Comparison of ENCODE assay signal across 9 mouse cellular contexts in genomic region chr13:116310463-116310765, GRCm38 (mm10). TPM values are rescaled to one million over a fixed set of nuclear protein-coding genes. Genes with fewer than 3 reads are reported as not detected.
DNase-seq lines count a peak whose midpoint lies in the region; ATAC-seq lines count a peak whose summit lies in the region.
"Had no signal": no experiment of that assay in that cellular context is flagged by ENCODE, and none has a peak within 500 bp of the region (broad histone marks: within the 10 kb centered on the region; RNA-seq: fewer than 3 reads in every experiment).

No protein-coding gene starts in this region.

- H3K27ac ChIP-seq in lung, embryonic 15.5 days: no peak overlapping the region
- H3K27ac ChIP-seq in forebrain, embryonic 14.5 days (ENCODE audit: low read depth, low read length): 0 out of 2 replicates have a peak overlapping the region, but pooled peaks have one; percentile 75
- no peak overlapping the region for H3K27ac ChIP-seq in limb, embryonic 12.5 days
- H3K27ac ChIP-seq in stomach, embryonic 15.5 days: peak overlapping the region; percentile 17

- H3K4me2 ChIP-seq in lung, embryonic 15.5 days: peak overlapping the region; percentile 98
- H3K4me2 ChIP-seq in forebrain, embryonic 14.5 days (ENCODE audit: low read length): peak overlapping the region; percentile 96
- peak overlapping the region; percentile 93 for H3K4me2 ChIP-seq in limb, embryonic 12.5 days
- H3K4me2 ChIP-seq in stomach, embryonic 15.5 days: peak overlapping the region; percentile 86

- H3K9me3 ChIP-seq in lung, embryonic 15.5 days: no peaks in the 10 kb centered on the region
- no peaks in the 10 kb centered on the region for H3K9me3 ChIP-seq in forebrain, embryonic 14.5 days (replicated peaks; ENCODE audit: control insufficient read depth, low read length)
- H3K9me3 ChIP-seq in limb, embryonic 12.5 days: no peaks in the 10 kb centered on the region
- H3K9me3 ChIP-seq in stomach, embryonic 15.5 days: no peaks in the 10 kb centered on the region

- H3K4me1 ChIP-seq in lung, embryonic 15.5 days: peaks cover 11% of the 10 kb centered on the region; the same call in 1 of the 2 replicates
- no peaks in the 10 kb centered on the region for H3K4me1 ChIP-seq in forebrain, embryonic 14.5 days (ENCODE audit: control insufficient read depth, insufficient read depth, low read length)
- peaks cover 20% of the 10 kb centered on the region; the same call in 1 of the 2 replicates for H3K4me1 ChIP-seq in limb, embryonic 12.5 days (replicated peaks)
- no peaks in the 10 kb centered on the region; the same call in 1 of the 2 replicates for H3K4me1 ChIP-seq in stomach, embryonic 15.5 days

- DNase-seq in lung, adult 18-20 months: no peak
- DNase-seq in forebrain, embryonic 14.5 days (ENCODE audit: low spot score): no peak
- DNase-seq in frontal cortex, postnatal 14 days (ENCODE audit: low spot score in 2 of 2): no peak
- DNase-seq in spleen, adult 12 weeks (ENCODE audit: low spot score): no peak
- no peak for DNase-seq in kidney, adult 11 months
- DNase-seq: spleen, adult 18-20 months had no signal

- peaks cover 90% of the 10 kb centered on the region for H3K27me3 ChIP-seq in lung, embryonic 15.5 days
- H3K27me3 ChIP-seq in forebrain, embryonic 14.5 days (replicated peaks; ENCODE audit: control insufficient read depth, insufficient read depth, low read length): peaks cover 78% of the 10 kb centered on the region
- peaks cover 82% of the 10 kb centered on the region for H3K27me3 ChIP-seq in limb, embryonic 12.5 days
- H3K27me3 ChIP-seq in stomach, embryonic 15.5 days (replicated peaks): peaks cover 29% of the 10 kb centered on the region

- peak overlapping the region; percentile 56 for H3K4me3 ChIP-seq in lung, embryonic 15.5 days
- H3K4me3 ChIP-seq in forebrain, embryonic 14.5 days (ENCODE audit: low read depth, low read length): peak overlapping the region; percentile 56
- H3K4me3 ChIP-seq in limb, embryonic 12.5 days (replicated peaks): peak overlapping the region; percentile 59
- H3K4me3 ChIP-seq in stomach, embryonic 15.5 days (replicated peaks): peak overlapping the region; percentile 60

- WGBS in lung, embryonic 15.5 days: 1% methylated on average over 9 of the region's 9 CpGs
- 0% methylated on average over 9 of the region's 9 CpGs for WGBS in forebrain, embryonic 14.5 days
- WGBS in limb, embryonic 12.5 days: 0% methylated on average over 9 of the region's 9 CpGs
- WGBS in stomach, embryonic 15.5 days: 2% methylated on average over 9 of the region's 9 CpGs

- ATAC-seq in lung, embryonic 15.5 days (ENCODE audit: borderline replicate concordance, extremely low read depth, low FRiP score, low TSS enrichment): no peak
- ATAC-seq in forebrain, embryonic 14.5 days: no peak
- ATAC-seq in limb, embryonic 12.5 days (ENCODE audit: insufficient number of reproducible peaks, insufficient read depth, low FRiP score, low TSS enrichment, low read depth): no peak
- ATAC-seq in stomach, embryonic 15.5 days (ENCODE audit: insufficient read depth, low FRiP score, low read depth): no peak

- H3K9ac ChIP-seq in lung, embryonic 15.5 days: no peak overlapping the region
- peak overlapping the region; percentile 71 for H3K9ac ChIP-seq in forebrain, embryonic 14.5 days (ENCODE audit: low read length)
- peak overlapping the region; percentile 70; the same call in 1 of the 2 replicates for H3K9ac ChIP-seq in limb, embryonic 12.5 days (replicated peaks)
- H3K9ac ChIP-seq in stomach, embryonic 15.5 days: peak overlapping the region; percentile 49; the same call in 1 of the 2 replicates

- no peaks in the 10 kb centered on the region for H3K36me3 ChIP-seq in lung, embryonic 15.5 days
- H3K36me3 ChIP-seq in forebrain, embryonic 14.5 days (ENCODE audit: control insufficient read depth, insufficient read depth, low read length): no peaks in the 10 kb centered on the region
- no peaks in the 10 kb centered on the region for H3K36me3 ChIP-seq in limb, embryonic 12.5 days
- no peaks in the 10 kb centered on the region for H3K36me3 ChIP-seq in stomach, embryonic 15.5 days

RNA-seq across cellular contexts. Expression of gene Isl1, which starts 0.9 kb away (rescaled TPM):
- 1.0 and 3.6 TPM in 2 replicates for polyA plus RNA-seq in lung, embryonic 15.5 days (2015; fragmentation: Nextera tagmentation; extraction: Ambion mirVana)
- 81.8 and 86.8 TPM in 2 replicates for polyA plus RNA-seq in forebrain, embryonic 14.5 days (2014; fragmentation: Nextera tagmentation; extraction: Ambion mirVana)
- polyA plus RNA-seq in limb, embryonic 12.5 days (2016; fragmentation: Nextera tagmentation; extraction: Ambion mirVana): 8.9 and 16.7 TPM in 2 replicates
- 29.7 and 42.1 TPM in 2 replicates for polyA plus RNA-seq in stomach, embryonic 15.5 days (2015; fragmentation: Nextera tagmentation; extraction: Ambion mirVana)

Comparison
In these comparisons a context has a peak if more than half of its experiments do, and no peak if none do; other contexts are left out.
1. H3K27ac ChIP-seq: peak in forebrain, embryonic 14.5 days (single experiment) and stomach, embryonic 15.5 days (single experiment); none in lung, embryonic 15.5 days (single experiment) and limb, embryonic 12.5 days (single experiment).
2. Peak in every context shown above with its lines, with median percentiles within 50 percentile points of each other: H3K4me2 ChIP-seq and H3K4me3 ChIP-seq.